Mouse (Mus musculus): ENCODE results near the gene Rbpj.

DNA sequence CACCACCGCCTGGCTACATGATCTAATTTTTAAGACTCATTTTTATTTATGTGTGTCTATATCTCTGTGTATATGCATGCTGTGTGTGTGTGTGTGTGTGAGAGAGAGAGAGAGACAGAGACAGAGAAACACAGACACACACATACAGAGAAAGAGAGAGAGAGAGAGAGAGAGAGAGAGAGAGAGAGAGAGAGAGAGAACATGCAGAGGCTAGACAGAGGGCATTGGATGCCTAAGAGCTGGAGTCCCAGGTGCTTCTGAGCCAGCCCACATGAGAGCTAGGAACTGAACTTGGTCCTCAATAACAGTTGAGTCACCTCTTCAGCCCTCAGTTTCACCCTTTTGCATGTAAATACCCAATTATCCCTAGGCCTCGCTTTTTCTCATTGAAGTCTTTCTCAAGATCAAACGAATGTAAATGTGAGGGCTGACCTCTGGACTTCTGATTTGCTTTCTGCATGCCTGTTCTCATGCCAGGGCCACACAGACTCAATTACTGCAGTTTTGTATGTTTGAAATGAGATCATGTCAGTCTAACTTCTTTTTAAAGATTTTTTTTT lies 109.0 kb downstream of the Rbpj start:
- TF ChIP-seq CTCF (IDR thresholded peaks at IDR 0.05; ENCODE audit: extremely low read depth, insufficient read depth, low read length), result no peak
- no peak for TF ChIP-seq POLR2A (IDR thresholded peaks at IDR 0.05; ENCODE audit: extremely low read depth, insufficient read depth, low read length)
